Mouse (Mus musculus): ENCODE measurements around the gene Slc6a19.
A peak's percentile ranks its signal among the peaks of the same experiment; 100 is the strongest.
"Not testable (repeated sequence)": the region's sequence is repeated elsewhere in the genome, so short reads cannot be mapped to it uniquely, and the experiment has no call there.

Gene Slc6a19

GRCm38 (mm10) chr13:73704694-73705325, at the start of gene Slc6a19:
Slc6a19 (minus strand) TSS chr13:73704865.
- DNase-seq = no peak

GRCm38 (mm10) chr13:73751284-73751683, 46.6 kb upstream of the Slc6a19 start:
- no peak for DNase-seq

- DNase-seq = no peak
Measured at GRCm38 (mm10) chr13:73750435-73750834, 45.8 kb upstream of the Slc6a19 start.

GRCm38 (mm10) chr13:73748663-73749440, 44.2 kb upstream of the Slc6a19 start:
- no peak for DNase-seq

- DNase-seq = no peak
Measured at GRCm38 (mm10) chr13:73743662-73744061, 39.0 kb upstream of the Slc6a19 start.

- no peak for DNase-seq
Measured at GRCm38 (mm10) chr13:73742944-73743343, 38.3 kb upstream of the Slc6a19 start.

- not testable (repeated sequence) for DNase-seq
Measured at GRCm38 (mm10) chr13:73740399-73740944, 35.8 kb upstream of the Slc6a19 start.

DNA sequence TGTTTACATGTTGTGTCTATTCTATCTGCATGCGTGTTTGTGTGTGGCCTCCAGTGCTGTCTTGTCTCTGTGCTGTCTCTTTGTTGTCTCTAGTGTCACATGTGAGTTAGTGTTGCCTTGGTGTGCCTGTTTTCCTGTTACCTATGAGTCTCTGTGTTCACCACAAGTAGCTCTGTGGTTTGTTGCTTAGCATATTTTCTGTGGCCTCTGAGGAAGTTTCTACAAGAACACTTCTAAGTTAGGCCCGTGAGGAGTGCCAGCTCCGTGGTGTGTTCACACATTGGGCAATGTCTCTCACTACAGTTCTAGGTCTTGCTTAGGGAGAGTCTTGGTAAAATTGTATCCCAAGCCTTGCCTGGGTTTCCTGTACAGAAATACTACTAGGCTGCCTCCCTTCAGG, 32.3 kb upstream of the Slc6a19 start:
- DNase-seq = no peak

DNA sequence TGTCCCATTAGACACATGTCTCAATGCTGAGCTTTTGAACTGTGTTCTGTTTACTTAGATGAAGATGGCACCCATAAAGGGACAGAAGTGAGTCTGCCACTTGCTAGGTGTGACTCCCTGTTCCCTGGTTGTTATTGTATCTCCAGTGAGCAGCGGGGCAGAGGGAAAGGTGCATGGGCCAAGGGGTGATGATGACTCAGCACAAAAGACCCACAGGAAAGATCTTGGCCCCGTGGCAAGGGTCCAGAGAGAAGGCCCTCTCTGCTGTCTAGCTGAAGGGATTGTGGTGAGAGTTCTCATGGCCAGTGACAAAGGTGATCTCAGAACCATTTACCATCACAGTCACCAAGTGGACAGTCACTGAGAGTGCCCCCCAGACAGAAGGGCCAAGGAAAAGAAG, 31.3 kb upstream of the Slc6a19 start:
- no peak for DNase-seq

GRCm38 (mm10) chr13:73735270-73735669, 30.6 kb upstream of the Slc6a19 start:
- no peak for DNase-seq

GRCm38 (mm10) chr13:73734379-73734778, 29.7 kb upstream of the Slc6a19 start:
- no peak for DNase-seq

- no peak for DNase-seq
Measured at GRCm38 (mm10) chr13:73732742-73733700, 28.4 kb upstream of the Slc6a19 start, which contains the start of gene Slc12a7. Slc12a7 (plus strand) TSS chr13:73733094.

- DNase-seq = no peak
Measured at GRCm38 (mm10) chr13:73732235-73732634, 27.6 kb upstream of the Slc6a19 start.

GRCm38 (mm10) chr13:73730913-73731312, 26.2 kb upstream of the Slc6a19 start:
- DNase-seq = no peak

DNA sequence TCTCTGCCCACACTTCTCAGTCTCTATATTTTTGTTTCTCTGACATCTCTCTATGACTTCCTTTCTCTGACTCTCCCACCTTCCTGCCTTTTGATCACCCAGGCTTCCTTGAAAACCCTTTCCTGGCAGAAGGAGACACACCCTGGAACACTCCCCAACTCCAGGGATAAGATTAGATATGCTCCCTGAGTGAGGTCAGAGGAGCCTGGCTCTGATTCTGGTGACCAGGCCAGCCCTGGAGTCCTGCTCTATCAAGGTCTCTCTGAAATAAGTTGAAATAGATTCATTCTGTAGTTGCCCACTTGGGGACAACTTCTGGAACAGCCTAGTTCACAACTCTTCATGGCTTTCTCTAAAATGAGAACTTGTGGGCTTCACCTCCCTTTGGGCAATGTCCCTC, 24.0 kb upstream of the Slc6a19 start:
- no peak for DNase-seq

GRCm38 (mm10) chr13:73727621-73728025, 23.0 kb upstream of the Slc6a19 start:
- no peak for DNase-seq

- no peak for DNase-seq
Measured at GRCm38 (mm10) chr13:73725315-73725714, 20.6 kb upstream of the Slc6a19 start.

- DNase-seq = no peak
Measured at GRCm38 (mm10) chr13:73723081-73723668, 18.5 kb upstream of the Slc6a19 start.

DNA sequence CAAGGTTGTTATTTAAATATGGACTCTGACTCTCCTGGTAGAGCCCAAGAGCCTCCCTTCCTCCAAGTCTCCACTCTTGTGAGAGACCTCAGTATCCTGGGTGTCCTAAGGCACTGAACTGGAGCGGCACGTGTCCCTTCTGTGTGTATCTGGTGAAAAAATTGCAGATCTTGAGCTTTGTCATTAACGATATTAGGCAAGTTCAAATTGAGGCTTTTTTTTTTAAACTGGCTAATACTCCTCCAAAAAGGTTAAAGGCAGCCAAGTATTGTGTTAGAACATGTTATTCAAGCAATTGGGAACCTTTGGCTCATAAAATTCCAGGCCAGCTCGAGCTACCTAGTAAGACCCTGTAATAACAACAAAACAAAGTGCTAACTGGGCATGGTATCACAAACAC, 15.6 kb upstream of the Slc6a19 start:
- no peak for DNase-seq

GRCm38 (mm10) chr13:73718225-73718624, 13.6 kb upstream of the Slc6a19 start:
- peak; percentile 67 for DNase-seq

DNA sequence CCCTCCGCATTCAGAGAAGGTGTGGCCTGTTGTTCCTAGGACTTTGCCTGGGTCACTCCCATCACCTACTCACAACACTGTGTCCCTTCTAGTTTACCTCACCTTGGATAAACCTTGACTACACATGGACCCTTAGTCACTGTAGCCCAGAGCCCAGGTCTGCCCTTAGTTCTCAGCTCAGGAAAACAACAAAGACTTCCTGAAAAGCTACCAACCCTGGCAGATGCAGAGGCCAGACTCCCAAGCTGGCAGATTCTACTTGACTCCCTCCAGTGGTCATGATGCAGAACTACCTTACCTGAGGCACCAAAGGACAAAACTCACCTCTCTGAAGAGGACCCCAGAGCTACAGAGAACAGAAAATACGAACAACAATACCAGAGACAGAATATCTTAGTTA, 9.4 kb upstream of the Slc6a19 start:
- no peak for DNase-seq

DNA sequence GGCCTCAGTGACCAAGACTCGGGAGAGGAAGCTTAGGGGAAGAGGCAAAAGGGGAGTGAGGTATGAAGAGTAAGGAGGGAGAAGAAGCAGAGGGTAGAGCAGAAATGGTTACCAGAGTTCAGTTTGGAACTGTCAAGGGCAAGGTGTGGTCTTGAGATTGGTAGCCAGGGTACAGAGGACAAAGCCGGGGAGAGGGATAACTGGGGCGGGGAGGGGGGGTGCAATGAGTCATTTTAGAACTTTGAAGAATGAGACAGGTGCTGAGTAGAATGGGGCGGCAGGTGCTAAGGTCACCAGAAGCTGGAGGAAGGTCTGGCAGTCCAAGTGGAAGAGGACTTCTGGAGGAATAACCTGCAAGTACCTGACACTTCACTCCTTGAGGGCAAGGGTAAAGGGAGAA, 8.5 kb upstream of the Slc6a19 start:
- no peak for DNase-seq

DNA sequence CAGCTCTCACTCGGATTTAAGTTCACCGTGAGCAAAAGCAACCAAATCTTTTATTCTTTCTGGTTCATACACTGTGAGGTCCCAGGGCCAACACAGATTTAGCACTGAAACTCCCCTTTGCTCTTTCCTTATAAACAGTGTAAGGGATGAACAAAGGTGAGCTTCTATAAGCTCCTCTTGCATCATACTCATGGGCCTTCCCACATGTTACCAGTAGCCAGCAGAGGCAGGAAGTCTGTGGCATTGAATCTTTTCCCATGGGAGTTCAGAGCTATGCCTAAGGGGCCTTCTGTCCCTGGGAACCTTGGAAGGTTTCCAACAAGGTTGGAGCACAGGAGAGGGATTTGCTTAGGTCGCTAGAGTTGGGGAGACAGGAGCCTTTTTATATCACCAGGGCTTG, 7.6 kb upstream of the Slc6a19 start:
- DNase-seq = no peak

All from cerebellum, adult 8-10 months (tissue).